Mouse (Mus musculus) hindbrain, embryonic 10.5 days (tissue): ENCODE data around the gene Tbx6. TPM values are rescaled to one million over a fixed set of nuclear protein-coding genes. Genes with fewer than 3 reads are reported as not detected.

Experiments
- DNase-seq: peaks from one replicate; pipeline ENCODE4 v3.0.0-alpha.2; 2017; ENCODE audit warnings: low spot score
- H3K27ac ChIP-seq: fragments of 300-500 bp; sonication (generic); 2 replicates; pipeline ENCODE4 v1.5.1; 2016; ENCODE audit warnings: mild to moderate bottlenecking, moderate library complexity
- H3K27me3 ChIP-seq: fragments of 300-500 bp; sonication (generic); 2 replicates; pipeline ENCODE4 v1.6.1; 2016; ENCODE audit warnings: mild to moderate bottlenecking; ENCODE audit not compliant: poor library complexity, insufficient read depth, severe bottlenecking
- H3K36me3 ChIP-seq: fragments of 300-500 bp; sonication (generic); 2 replicates; pipeline ENCODE4 v1.6.1; 2016; ENCODE audit warnings: mild to moderate bottlenecking, moderate library complexity
- H3K4me1 ChIP-seq: fragments of 300-500 bp; sonication (generic); replicated peaks from 2 replicates; pipeline ENCODE4 v1.6.1; 2016; ENCODE audit warnings: mild to moderate bottlenecking
- H3K4me3 ChIP-seq: fragments of 300-500 bp; sonication (generic); 2 replicates; pipeline ENCODE4 v1.5.1; 2016; ENCODE audit warnings: mild to moderate bottlenecking, moderate library complexity
- H3K9me3 ChIP-seq: fragments of 300-500 bp; sonication (generic); 2 replicates; pipeline ENCODE4 v1.6.1; 2016; ENCODE audit warnings: mild to moderate bottlenecking, moderate library complexity
- WGBS: fragments of 180-500 bp; shearing (Covaris S2); methylation state at CpG from one replicate; pipeline ENCODE4 v1.1.7; 2016; 5-methylcytosine and 5-hydroxymethylcytosine counted together
- polyA plus RNA-seq: library from polyadenylated mRNA; unstranded; fragments of >200 nt; fragmentation: Nextera tagmentation; extraction: Ambion mirVana; gene quantifications from 2 replicates; pipeline ENCODE4 v1.2.1, GENCODE M21; 2016

The Tbx6 gene
- polyA plus RNA-seq, 1 experiment from 2014 or later, result 0.47 TPM

DNA sequence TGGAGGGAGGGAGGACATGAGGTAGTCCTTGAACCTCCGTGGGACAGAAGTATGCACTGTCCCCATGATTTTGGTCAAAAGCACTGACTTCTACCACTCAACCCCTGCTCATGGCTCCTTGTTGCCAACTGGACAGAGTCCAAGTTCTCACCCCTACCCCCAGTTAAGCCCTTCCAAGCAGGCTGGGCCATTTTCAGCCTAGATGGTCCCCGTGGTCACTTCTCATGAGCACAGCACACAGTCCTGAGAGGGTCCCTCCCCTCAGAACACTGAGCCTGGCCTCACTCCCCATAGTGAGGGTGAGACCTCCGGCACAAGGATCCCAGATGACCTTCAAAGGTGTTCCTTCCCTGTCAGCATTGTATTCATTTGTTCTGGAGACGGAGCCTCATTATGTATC lies 7.9 kb downstream of the Tbx6 start:
- Histone ChIP-seq H3K27me3 (no peaks in the 10 kb centered on the region), H3K4me1 (peaks cover 26% of the 10 kb centered on the region), H3K4me3 (no peak overlapping the region), H3K9me3 (no peaks in the 10 kb centered on the region), H3K27ac (no peak overlapping the region), H3K36me3 (peaks cover 75% of the 10 kb centered on the region)
- WGBS, result 91% methylated on average over 4 of the region's 4 CpGs
- DNase-seq, result no peak

DNA sequence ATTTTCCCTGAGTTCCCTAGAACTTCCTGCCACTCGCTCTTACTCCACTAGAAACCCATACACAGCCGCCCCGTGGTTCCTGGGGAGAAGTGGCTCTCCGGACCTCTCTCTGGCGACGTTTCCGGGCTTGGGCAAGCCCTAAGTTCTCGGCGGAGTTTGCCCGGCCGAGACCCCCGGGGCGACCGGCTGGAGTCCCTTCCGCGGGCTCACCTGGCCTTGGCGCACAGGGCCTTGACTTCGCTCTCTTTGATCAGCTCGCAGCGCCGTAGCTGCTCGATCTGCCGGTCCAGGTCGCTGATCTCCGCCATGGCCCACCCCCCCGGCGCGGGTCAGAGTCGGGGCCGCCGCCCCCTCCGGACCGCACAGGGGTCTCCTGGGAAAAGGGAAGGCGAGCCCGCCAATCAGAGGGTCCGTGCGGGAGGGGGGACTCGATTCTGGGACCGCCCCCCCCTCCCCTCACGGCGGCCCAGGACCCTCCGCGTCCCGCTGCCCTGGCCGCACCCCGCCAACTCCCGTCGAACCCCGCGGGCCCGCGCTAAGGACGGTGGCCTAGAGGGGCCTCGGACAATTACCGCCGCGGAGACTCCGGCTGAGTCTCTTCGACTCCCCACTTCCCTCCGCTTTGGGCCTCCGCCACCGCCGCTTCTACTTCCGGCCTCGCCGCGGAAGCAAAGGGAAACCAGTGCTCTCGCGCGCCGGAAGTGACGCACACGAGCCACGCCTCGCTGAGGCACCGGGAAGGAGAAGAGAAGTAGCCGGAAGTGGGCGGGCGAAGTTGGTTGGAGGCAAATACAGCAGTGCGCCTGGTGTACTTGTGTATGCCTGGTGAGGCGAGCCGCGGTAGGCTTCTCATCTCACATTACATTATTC lies 10.8 kb downstream of the Tbx6 start, which contains the start of gene Ppp4c:
Ppp4c (minus strand) TSS at position 646 of the 870 bp plus-strand sequence.
- H3K36me3 ChIP-seq, result peaks cover 75% of the 10 kb centered on the region

DNA sequence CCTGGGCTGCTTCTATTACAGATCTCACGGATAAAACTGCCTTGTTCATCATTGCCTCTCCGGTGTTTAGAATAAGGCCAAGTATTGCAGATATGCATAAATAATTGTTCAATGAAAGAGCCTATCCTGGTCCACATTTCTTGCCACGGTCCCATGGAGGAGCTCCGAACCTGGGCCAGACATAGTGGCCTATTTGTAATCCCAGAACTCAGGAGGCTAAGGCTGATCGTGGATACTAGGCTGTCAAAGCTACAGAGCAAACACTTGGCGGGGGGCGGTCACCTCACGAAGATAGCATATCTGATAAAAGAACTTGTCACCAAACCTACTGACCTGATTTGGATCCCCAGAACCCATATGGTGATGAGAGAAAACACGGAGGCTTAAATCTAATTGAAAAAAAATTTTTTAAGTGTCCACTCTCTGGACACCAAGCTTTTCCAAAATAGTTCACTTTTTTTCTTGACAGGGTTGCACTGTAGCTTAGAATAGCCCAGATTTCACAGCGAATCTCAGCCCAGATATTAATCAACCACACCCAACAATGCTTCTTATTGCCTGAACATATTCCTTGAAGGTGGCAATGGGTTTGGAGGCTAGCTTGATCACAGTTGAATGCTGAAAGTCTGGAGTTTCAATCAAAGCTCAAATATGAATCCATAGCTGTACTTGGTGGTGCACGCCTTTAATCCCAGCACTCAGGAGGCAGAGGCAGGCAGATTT lies 11.6 kb downstream of the Tbx6 start:
- Histone ChIP-seq H3K27ac (peak overlapping the region; percentile 98), H3K9me3 (no peaks in the 10 kb centered on the region), H3K4me1 (peaks cover 53% of the 10 kb centered on the region), H3K27me3 (no peaks in the 10 kb centered on the region), H3K36me3 (peaks cover 75% of the 10 kb centered on the region), H3K4me3 (peak overlapping the region; percentile 98)
- WGBS, result 31% methylated on average over 11 of the region's 11 CpGs
- no peak for DNase-seq

More for the DNA sequence above, 10.8 kb downstream of the Tbx6 start, which contains the start of gene Ppp4c:
- peak; percentile 99 for DNase-seq
- H3K4me1 ChIP-seq, result peaks cover 45% of the 10 kb centered on the region
- H3K27me3 ChIP-seq, result no peaks in the 10 kb centered on the region
- H3K27ac ChIP-seq, result peak within 1 kb of the TSS; percentile 98
- H3K4me3 ChIP-seq, result peak within 1 kb of the TSS; percentile 98
- WGBS, result under 1% methylated on average over 83 of the region's 83 CpGs
- no peaks in the 10 kb centered on the region for H3K9me3 ChIP-seq

DNA sequence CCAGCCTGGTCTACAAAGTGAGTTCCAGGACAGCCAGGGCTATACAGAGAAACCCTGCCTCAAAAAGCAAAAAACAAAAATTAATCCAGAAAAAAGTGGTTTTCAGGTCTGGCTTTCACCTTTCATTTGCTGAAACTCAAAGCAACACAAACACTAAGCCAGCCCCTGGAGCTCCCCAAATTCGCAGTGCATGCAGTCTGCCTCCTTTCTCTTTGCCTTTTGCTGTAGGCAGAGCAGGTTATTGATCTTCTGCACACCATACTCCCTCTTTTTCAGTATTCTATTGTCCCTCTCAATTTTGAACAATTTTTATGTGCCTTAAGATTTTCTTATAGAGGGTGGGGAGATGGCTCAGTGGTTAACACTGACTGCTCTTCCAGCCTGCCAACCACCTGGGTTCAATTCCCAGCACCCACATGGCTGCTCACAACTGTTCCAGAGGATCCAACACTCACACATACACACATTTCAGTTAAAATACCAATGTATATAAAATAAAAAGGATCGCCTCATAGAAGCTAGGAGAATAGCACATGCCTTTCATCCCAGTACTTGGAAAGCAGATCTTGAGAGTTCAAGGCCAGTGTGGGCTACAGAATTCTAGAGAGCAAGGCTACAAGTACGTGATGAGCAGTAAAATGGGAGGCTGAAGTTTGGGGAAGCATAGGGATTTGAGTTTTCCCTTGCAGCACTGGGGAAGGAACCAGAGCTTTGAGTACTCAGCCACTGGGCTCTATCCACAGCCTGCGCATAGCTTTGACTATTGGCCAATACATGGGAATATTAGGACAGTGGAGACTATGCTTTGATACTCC lies 12.4 kb downstream of the Tbx6 start:
- H3K9me3 ChIP-seq, result no peaks in the 10 kb centered on the region
- peaks cover 67% of the 10 kb centered on the region for H3K36me3 ChIP-seq
- no peaks in the 10 kb centered on the region for H3K27me3 ChIP-seq
- H3K4me1 ChIP-seq, result peaks cover 59% of the 10 kb centered on the region
- H3K27ac ChIP-seq, result no peak overlapping the region
- no peak for DNase-seq
- H3K4me3 ChIP-seq, result peak overlapping the region; percentile 98; the same call in 1 of the 2 replicates
- WGBS, result 71% methylated on average over 4 of the region's 4 CpGs

DNA sequence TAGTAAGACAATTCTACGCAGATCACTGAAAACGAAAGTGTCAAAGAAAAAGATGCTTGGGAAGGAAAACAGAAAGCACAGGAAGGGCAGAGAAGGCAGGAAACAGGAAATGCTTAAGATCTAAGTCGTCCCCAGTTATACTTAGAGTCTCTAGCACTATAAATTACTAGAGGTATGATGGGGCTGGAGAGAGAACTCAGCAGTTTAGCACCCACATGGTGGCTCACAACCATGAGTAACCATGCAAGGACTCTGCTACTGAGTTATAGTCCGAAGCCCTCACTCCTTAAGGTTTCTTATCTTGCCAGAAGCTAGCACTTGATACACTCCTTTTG lies 13.0 kb downstream of the Tbx6 start:
- H3K4me3 ChIP-seq, result no peak overlapping the region
- H3K4me1 ChIP-seq, result peaks cover 59% of the 10 kb centered on the region
- H3K27me3 ChIP-seq, result no peaks in the 10 kb centered on the region
- no peak overlapping the region for H3K27ac ChIP-seq
- no peaks in the 10 kb centered on the region for H3K9me3 ChIP-seq
- 81% methylated on average over 4 of the region's 4 CpGs for WGBS
- no peak for DNase-seq
- H3K36me3 ChIP-seq, result peaks cover 61% of the 10 kb centered on the region

DNA sequence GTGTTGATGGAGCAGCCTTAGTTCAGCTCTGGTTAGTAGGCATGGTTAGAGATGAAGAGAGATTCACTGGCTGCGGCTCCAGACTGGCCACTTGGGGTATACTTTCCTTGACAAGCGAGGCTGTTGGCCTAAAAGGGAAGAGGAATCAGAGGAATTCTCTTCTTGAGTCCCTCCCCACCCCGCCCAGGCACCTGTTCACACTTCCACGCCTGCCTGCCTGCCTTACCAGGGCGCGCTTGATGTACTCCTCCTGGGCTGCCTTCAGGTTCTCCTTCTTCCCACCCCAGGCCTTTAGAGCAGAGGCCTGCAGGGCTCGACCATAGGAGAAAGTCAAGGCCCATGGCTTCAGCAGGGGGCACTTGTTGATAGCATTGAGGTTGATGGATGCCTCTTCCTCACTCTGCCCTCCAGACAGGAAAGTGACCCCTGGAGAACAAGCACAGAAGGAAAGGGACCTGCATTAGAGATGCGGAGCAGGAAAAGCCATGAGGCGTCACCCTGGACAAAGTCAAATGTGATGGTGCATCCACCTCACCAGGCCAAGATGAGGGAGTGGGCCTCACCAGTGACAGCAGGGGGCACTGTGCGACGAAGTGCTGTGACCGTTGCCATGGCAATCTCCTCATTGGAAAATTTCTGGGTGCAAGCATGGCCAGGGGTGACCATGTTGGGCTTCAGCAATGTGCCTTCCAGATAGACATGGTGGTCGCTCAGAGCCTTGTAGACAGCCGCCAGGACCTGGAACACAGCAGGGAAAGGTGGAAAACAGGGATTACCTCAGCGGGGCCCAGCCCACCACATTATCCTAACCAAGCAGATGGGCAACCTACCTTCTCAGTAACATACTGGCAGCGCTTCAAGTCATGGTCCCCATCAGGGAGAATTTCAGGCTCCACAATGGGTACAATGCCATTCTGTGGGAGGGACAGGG lies 14.4 kb downstream of the Tbx6 start:
- DNase-seq, result no peak
- H3K36me3 ChIP-seq, result peaks cover 52% of the 10 kb centered on the region
- 84% methylated on average over 16 of the region's 16 CpGs for WGBS
- no peaks in the 10 kb centered on the region for H3K9me3 ChIP-seq
- H3K4me1 ChIP-seq, result peaks cover 65% of the 10 kb centered on the region
- H3K4me3 ChIP-seq, result peak overlapping the region; percentile 84
- H3K27me3 ChIP-seq, result no peaks in the 10 kb centered on the region
- H3K27ac ChIP-seq, result no peak overlapping the region

DNA sequence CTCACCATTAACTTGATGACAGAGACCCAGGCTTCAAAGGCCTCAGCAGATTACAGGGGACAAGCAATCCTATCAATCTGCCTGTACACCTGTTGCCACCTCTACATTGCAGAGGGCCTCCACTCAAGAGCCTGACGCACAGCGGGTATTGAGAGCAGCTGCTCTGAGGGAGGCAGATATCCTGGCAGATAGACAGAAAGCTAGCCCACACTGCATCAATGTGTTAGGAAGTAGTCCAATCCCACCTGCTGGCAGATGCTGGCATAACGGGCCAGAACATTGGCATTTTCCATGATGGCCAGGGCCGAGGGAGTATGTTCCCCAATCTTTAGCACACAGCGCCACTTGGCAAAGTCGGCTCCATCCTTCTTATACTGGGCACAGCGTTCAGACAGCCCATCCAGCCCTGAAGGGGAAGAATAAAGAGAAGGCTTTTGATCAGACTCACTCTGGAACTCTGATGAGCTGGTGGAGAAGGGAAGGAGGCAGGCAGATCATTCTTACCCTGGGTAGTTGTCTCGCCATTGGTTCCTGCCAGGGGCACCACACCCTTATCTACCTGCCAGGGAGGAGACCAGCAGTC lies 15.2 kb downstream of the Tbx6 start:
- 0 out of 2 replicates have a peak overlapping the region, but pooled peaks have one; percentile 12 for H3K27ac ChIP-seq
- WGBS, result 83% methylated on average over 8 of the region's 8 CpGs
- DNase-seq, result peak; percentile 38

DNA sequence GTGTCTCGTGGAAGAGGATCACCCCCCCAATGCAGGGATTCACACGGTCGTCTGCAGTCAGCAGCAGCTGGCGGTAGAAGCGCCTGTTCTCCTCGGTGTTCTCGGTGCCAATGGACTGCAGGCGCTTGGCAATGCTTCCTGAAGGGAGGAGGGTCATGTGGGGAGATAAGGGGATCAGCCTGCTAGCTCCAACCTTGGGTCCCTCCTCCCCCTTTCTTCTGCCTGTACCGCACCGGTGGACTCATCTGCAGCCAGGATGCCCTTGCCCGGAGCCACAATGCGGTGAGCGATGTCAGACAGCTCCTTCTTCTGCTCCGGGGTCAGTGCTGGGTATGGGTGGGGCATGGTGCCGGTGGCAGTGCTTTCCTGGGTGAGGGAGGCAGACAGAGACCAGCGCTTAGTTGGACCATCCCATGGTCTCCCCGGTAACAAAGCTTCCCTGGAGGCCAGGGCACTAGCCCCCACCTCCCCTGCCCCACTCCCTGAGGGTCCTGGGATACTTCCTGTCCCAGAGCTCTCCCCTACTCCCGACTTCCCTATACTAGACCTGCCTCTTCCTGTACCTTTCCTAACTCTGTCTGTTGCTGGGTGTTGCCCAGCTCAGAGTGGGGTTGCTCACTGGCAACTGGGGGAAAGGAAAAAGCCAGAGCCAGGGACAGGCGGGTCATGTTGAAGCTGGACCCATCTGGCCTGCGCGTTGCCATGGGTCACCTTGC lies 16.3 kb downstream of the Tbx6 start, which contains the start of gene Fam57b:
Fam57b (plus strand) TSS at position 258 of the 716 bp plus-strand sequence.
- WGBS, result 35% methylated on average over 21 of the region's 21 CpGs
- Histone ChIP-seq H3K4me3 (peak within 1 kb of the TSS; percentile 84), H3K4me1 (peaks cover 61% of the 10 kb centered on the region), H3K27me3 (no peaks in the 10 kb centered on the region), H3K9me3 (no peaks in the 10 kb centered on the region), H3K27ac (peak within 1 kb of the TSS; percentile 96), H3K36me3 (peaks cover 64% of the 10 kb centered on the region)
- DNase-seq, result peak; percentile 25

More for the DNA sequence above, 15.2 kb downstream of the Tbx6 start:
- peaks cover 54% of the 10 kb centered on the region for H3K36me3 ChIP-seq
- peaks cover 62% of the 10 kb centered on the region for H3K4me1 ChIP-seq
- no peaks in the 10 kb centered on the region for H3K9me3 ChIP-seq
- H3K4me3 ChIP-seq, result peak overlapping the region; percentile 84
- no peaks in the 10 kb centered on the region for H3K27me3 ChIP-seq

DNA sequence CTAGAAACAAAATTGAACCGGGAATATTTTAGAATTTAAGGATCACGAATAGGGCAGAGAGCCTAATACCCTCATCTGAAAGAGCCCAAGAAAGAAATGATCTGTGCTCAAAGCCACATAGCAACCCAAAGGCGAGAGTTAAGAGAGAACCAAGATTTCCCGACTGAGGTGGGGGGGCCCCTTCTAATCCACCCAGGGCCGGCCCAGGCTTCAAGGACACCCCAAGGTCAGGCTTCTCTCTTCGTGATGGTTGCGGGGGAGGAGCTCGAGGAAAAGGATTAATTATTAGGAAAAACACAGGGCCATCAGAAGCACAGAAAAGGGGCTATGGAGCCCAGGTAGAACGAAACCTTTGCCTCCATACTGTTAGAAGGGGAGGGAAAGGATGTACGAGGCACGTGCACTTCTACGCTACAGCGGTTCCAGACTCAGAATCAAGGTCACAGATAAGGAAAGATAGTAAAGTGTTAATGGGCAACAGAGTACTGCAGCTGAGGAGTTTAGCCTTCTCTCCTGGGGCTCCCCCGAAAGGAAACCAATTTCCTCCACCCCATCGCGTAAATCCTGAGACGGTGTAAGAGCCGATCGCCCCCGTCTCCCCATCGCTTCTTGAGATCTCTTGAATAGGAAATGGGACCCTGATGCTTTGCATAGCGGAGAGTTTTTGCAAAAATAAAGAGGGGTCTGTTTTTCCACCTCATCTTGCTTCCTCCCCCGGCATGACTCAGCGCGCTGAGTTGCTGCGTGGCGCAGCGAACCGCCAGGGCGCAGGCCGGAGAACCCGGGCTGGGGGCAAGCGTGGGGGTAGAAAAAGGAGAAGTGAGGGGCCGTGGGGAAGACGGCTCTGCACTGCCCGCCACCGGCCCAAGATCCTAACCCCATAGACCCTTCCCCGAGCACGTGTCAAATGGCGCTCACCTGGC lies 17.1 kb downstream of the Tbx6 start:
- Histone ChIP-seq H3K9me3 (no peaks in the 10 kb centered on the region), H3K27ac (peak overlapping the region; percentile 96), H3K36me3 (peaks cover 72% of the 10 kb centered on the region), H3K4me1 (peaks cover 54% of the 10 kb centered on the region), H3K4me3 (peak overlapping the region; percentile 84), H3K27me3 (no peaks in the 10 kb centered on the region)
- WGBS, result under 1% methylated on average over 40 of the region's 40 CpGs
- no peak for DNase-seq

DNA sequence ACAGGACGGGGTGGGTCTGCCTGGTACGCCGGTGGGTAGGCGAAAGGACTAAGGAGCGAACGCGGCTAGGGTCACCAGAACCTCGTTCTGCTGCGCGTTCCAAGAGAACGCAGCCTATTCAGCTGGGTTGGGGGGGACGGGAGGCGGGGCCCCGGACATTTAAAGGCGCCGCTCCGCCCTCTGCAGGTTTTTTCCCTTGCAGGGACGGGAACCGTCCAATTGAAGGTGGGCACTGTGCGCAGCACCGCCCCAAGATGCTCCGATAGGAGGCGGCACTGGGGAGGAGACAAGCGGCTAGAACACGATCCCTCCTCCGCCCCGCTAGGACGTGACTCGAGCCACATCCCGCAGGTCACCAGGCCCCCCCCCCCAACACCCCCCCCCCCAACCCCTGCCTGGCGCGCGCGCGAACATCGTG lies 17.8 kb downstream of the Tbx6 start:
- WGBS, result under 1% methylated on average over 36 of the region's 36 CpGs
- peaks cover 74% of the 10 kb centered on the region for H3K36me3 ChIP-seq

More for the DNA sequence above, 17.8 kb downstream of the Tbx6 start:
- Histone ChIP-seq H3K4me3 (peak overlapping the region; percentile 84), H3K27me3 (no peaks in the 10 kb centered on the region), H3K4me1 (peaks cover 50% of the 10 kb centered on the region), H3K9me3 (no peaks in the 10 kb centered on the region), H3K27ac (peak overlapping the region; percentile 96)
- DNase-seq, result peak; percentile 99
